Mouse (Mus musculus) midbrain, embryonic 14.5 days (tissue): Measurements from ENCODE around the gene Inka2. TPM values are rescaled to one million over a fixed set of nuclear protein-coding genes. Genes with fewer than 3 reads are reported as not detected.

Experiments used
- ATAC-seq: fragments of 200-750 bp; cut with Nextera tagmentation; 2 replicates; pipeline ENCODE4 v1.8.0; 2017; ENCODE audit warnings: moderate number of reproducible peaks, moderate library complexity; ENCODE audit not compliant: low FRiP score, low TSS enrichment
- DNase-seq: peaks from one replicate; pipeline ENCODE4 v3.0.0-alpha.2; 2015
- H3K27ac ChIP-seq: fragments of 300-500 bp; sonication (generic); replicated peaks from 2 replicates; pipeline ENCODE4 v1.5.1; 2014; ENCODE audit warnings: mild to moderate bottlenecking, low read depth, low read length, moderate library complexity
- H3K27me3 ChIP-seq: fragments of 300-500 bp; sonication (generic); 2 replicates; pipeline ENCODE4 v1.6.1; 2014; ENCODE audit warnings: low read length, control low read depth, mixed read lengths; ENCODE audit not compliant: control insufficient read depth, insufficient read depth
- H3K36me3 ChIP-seq: fragments of 300-500 bp; sonication (generic); 2 replicates; pipeline ENCODE4 v1.6.1; 2014; ENCODE audit warnings: low read length, control low read depth; ENCODE audit not compliant: control insufficient read depth, insufficient read depth
- H3K4me1 ChIP-seq: fragments of 300-500 bp; sonication (generic); 2 replicates; pipeline ENCODE4 v1.6.1; 2014; ENCODE audit warnings: mild to moderate bottlenecking, antibody characterized with exemption, low read length, control low read depth; ENCODE audit not compliant: control insufficient read depth, insufficient read depth
- H3K4me2 ChIP-seq: fragments of 300-500 bp; sonication (generic); 2 replicates; pipeline ENCODE4 v1.6.1; 2014; ENCODE audit warnings: mild to moderate bottlenecking, low read length, moderate library complexity
- H3K4me3 ChIP-seq: fragments of 300-500 bp; sonication (generic); replicated peaks from 2 replicates; pipeline ENCODE4 v1.5.1; 2014; ENCODE audit warnings: low read depth, low read length
- H3K9ac ChIP-seq: fragments of 300-500 bp; sonication (generic); replicated peaks from 2 replicates; pipeline ENCODE4 v1.6.1; 2014; ENCODE audit warnings: mild to moderate bottlenecking, low read length, moderate library complexity
- H3K9me3 ChIP-seq: fragments of 300-500 bp; sonication (generic); 2 replicates; pipeline ENCODE4 v1.6.1; 2016; ENCODE audit warnings: low read length, control low read depth, mixed read lengths; ENCODE audit not compliant: control insufficient read depth
- WGBS: fragments of 180-500 bp; shearing (Covaris S2); extraction: QIAGEN DNeasy Blood & Tissue Kit; methylation state at CpG from one replicate; pipeline ENCODE4 v1.1.7; 2014; 5-methylcytosine and 5-hydroxymethylcytosine counted together
- polyA plus RNA-seq: library from polyadenylated mRNA; unstranded; fragments of >200 nt; fragmentation: Nextera tagmentation; extraction: Ambion mirVana; gene quantifications from 2 replicates; pipeline ENCODE4 v1.2.1, GENCODE M21; 2014

The Inka2 gene
- polyA plus RNA-seq, 1 experiment from 2014 or later: 1.5 TPM

DNA sequence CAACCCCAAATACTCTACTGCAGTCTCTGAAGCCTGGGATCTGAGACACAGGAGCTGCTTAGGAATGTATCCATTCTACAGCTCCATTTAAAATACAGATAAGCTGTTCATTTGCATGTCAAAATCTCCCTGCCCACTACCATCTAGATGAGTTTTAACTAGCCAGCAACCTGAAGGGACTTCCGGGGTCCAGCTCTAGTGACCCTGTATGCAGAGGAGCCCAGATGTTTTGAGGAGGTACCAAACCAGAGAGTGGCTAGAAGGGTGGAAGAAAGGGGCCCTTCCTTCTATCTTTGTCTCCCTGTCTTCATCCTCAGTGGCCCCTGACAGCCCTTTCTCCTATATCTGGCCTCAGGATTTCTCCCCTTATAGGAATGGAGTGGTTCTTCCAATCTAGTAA is 33.6 kb upstream of the Inka2 start:
- Histone ChIP-seq H3K4me1 (no peaks in the 10 kb centered on the region), H3K9ac (no peak overlapping the region), H3K36me3 (0 out of 2 replicates have a peak, but pooled peaks cover 2% of the 10 kb centered on the region), H3K27ac (no peak overlapping the region), H3K4me3 (no peak overlapping the region), H3K27me3 (no peaks in the 10 kb centered on the region), H3K9me3 (no peaks in the 10 kb centered on the region), H3K4me2 (no peak overlapping the region)
- no peak for DNase-seq
- no peak for ATAC-seq
- 78% methylated on average over 1 of the region's 1 CpGs for WGBS

DNA sequence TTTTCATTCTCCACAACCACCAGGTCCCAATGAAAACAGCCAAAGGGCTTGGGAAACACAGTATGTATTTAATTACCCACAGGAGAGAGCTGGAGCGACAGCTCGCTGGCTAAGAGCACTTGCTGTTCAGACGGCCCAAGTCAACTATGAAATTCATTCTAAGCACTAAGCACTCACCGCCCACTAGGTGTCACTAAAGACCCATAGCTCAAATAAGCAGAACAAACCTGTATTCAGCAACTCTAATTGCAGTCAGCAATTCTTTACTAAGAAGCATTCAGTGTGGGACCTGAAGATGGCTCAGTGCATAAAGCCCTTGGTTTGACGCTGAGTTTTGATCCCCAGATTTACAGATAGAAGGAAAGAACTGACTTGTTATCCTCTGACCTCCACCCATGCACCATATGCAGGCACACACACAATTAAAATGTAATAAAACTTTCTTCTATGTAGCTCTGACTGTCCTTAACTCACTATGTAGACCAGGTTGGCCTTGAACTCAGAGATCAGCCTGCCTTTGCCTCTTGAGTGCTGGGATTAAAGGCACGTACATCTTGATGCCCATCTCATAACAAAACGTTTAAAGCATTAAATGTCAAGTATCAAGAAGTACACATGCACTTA is 29.7 kb upstream of the Inka2 start:
- H3K27me3 ChIP-seq: no peaks in the 10 kb centered on the region
- DNase-seq (peak; percentile 94), ATAC-seq (peak; percentile 57)
- H3K36me3 ChIP-seq: peaks cover 32% of the 10 kb centered on the region
- no peaks in the 10 kb centered on the region for H3K9me3 ChIP-seq
- H3K9ac ChIP-seq: no peak overlapping the region
- no peak overlapping the region for H3K27ac ChIP-seq
- H3K4me3 ChIP-seq: no peak overlapping the region
- H3K4me2 ChIP-seq: no peak overlapping the region
- WGBS: 23% methylated on average over 7 of the region's 7 CpGs
- no peaks in the 10 kb centered on the region for H3K4me1 ChIP-seq

DNA sequence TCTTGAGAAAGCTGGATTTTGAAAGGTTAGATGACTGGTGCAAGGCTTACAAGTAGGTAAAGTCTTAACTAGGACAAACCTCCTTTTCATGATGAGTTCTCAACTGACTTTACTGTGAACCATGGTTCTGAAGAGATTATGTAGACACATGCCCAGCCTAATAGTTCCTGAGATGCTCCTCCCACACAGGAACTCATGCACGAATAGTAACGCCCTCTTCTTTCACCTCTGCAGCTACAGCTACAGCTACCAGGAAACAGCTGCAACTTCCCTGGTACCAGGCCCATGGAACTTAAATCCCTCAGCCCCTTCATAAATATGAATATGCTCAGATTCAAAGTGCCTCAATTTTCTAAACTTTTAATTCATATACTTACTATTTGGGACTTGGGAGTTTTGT is 28.5 kb upstream of the Inka2 start:
- Histone ChIP-seq H3K36me3 (peaks cover 42% of the 10 kb centered on the region), H3K4me3 (no peak overlapping the region), H3K4me2 (no peak overlapping the region), H3K9ac (no peak overlapping the region), H3K9me3 (no peaks in the 10 kb centered on the region), H3K27ac (no peak overlapping the region), H3K27me3 (no peaks in the 10 kb centered on the region), H3K4me1 (no peaks in the 10 kb centered on the region)
- DNase-seq (no peak), ATAC-seq (no peak)
- 32% methylated on average over 2 of the region's 2 CpGs for whole genome bisulfite sequencing

DNA sequence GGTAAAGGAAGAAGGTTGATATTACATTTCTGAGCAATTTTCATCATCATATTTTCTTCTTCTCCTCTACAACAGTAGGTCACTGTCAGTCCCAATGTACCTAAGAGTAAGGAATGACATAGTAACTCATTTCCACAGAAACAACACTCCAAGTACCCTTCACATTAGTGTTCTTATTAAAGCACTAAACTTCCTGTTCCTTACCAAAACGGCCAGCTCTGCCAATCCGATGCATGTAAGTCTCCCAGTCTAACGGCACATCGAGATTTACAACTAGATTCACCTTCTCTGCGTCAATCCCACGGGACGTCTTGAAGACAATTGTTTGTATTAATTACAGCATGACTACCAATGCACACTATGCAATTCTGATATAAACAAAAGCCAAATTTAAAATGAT is 24.1 kb upstream of the Inka2 start:
- peaks cover 69% of the 10 kb centered on the region for H3K36me3 ChIP-seq
- DNase-seq: no peak
- no peak overlapping the region for H3K27ac ChIP-seq
- no peak for ATAC-seq
- no peaks in the 10 kb centered on the region for H3K4me1 ChIP-seq
- H3K4me2 ChIP-seq: no peak overlapping the region
- no peaks in the 10 kb centered on the region for H3K27me3 ChIP-seq
- H3K9me3 ChIP-seq: no peaks in the 10 kb centered on the region
- no peak overlapping the region for H3K4me3 ChIP-seq
- no peak overlapping the region for H3K9ac ChIP-seq
- 93% methylated on average over 7 of the region's 7 CpGs for WGBS

DNA sequence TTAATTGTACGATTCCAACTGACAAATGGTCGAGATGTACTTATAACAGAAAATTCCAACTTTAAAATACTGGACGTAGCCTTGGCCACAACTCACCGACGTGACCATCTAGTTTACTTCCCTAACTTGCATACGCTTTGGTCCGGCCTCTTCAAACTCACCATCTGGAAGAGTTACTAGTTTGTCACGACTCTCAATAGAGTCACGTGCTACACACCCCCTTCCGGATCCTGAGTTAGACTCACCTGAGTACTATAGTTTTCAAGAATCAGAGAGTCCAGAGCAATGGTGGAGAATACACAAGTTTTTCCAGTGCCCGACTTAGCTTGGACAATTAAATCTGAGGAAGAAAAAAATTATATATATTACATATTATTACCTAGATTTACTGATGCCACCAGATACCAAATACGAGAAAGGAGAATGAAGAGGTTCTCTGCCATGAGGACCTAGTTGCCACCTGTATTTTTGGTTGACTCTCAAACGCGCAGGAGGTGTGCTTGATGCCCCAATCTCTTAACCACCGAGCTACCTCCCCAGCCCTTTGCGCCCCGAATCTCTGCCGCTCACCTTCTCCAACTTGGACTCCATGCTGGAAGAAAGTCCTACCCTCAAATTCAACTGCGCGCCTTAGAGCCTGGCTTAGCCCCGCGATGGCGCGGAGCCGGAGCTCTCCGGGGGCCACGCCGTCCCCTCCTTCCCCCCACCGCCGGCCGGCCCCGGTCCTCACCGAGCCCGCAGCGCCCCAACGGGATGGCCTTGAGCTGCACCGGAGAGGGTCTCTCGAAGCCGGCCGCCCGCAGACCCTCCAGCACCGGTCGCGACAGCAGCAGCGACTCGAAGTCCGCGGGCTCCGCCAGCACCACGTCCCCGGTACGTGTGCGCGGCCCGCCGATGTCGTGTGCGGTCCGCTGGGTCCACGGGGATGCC is 17.7 kb upstream of the Inka2 start:
- DNase-seq: peak; percentile 8
- peak overlapping the region; percentile 76 for H3K4me2 ChIP-seq
- H3K36me3 ChIP-seq: peaks cover 21% of the 10 kb centered on the region
- peaks cover 5% of the 10 kb centered on the region; the same call in 1 of the 2 replicates for H3K4me1 ChIP-seq
- no peak; the same call in 1 of the 2 replicates for ATAC-seq
- H3K27ac ChIP-seq: peak overlapping the region; percentile 78
- 10% methylated on average over 60 of the region's 60 CpGs for whole genome bisulfite sequencing
- H3K4me3 ChIP-seq: peak overlapping the region; percentile 86
- no peaks in the 10 kb centered on the region for H3K27me3 ChIP-seq
- H3K9me3 ChIP-seq: no peaks in the 10 kb centered on the region
- H3K9ac ChIP-seq: peak overlapping the region; percentile 92

DNA sequence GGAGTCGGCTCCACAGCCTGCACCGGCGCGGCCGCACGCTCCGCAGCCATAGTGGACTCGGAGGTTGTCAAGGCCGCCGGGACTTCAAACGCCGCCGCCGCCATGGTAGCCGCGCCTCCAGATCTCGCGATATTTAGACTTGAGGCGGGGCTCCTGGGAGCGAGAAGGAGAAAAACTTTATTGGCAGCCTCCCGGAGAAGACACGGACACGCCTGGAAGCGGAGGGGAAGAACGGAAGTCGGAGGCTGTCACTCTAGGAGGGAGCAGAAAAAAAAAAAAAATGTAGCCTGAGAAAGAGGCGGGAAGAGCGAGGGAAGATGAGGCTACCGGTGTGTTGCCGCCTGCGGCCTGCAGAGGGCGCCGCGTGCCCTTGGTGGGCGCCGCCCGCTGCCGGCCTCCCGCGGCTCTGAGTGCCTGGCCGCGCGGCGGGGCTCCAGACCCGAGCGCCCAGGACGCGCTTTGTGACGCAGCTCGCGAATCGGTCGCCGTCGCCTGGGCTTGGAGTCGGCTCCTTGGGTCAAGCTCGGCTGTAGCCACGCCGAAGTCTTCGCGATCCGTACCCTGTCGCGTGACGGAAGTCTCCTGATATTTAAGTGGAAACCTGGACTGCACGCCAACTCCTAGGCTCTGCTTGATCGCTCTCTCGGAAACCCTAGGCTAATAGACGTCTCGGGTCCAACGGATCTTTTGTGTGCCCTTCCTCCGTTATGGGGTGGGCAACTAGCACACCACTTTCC is 16.9 kb upstream of the Inka2 start, which contains the start of gene Ddx20:
TSS of gene Ddx20 (minus strand) at position 251 of the 737 bp plus-strand sequence.
- DNase-seq: peak; percentile 98
- H3K27me3 ChIP-seq: no peaks in the 10 kb centered on the region
- H3K9me3 ChIP-seq: no peaks in the 10 kb centered on the region
- WGBS: under 1% methylated on average over 72 of the region's 72 CpGs
- H3K4me2 ChIP-seq: peak within 1 kb of the TSS; percentile 76
- peak within 1 kb of the TSS; percentile 92 for H3K9ac ChIP-seq
- ATAC-seq: peak; percentile 95
- H3K36me3 ChIP-seq: peaks cover 17% of the 10 kb centered on the region
- peaks cover 5% of the 10 kb centered on the region; the same call in 1 of the 2 replicates for H3K4me1 ChIP-seq
- peak within 1 kb of the TSS; percentile 86 for H3K4me3 ChIP-seq
- peak within 1 kb of the TSS; percentile 78 for H3K27ac ChIP-seq

DNA sequence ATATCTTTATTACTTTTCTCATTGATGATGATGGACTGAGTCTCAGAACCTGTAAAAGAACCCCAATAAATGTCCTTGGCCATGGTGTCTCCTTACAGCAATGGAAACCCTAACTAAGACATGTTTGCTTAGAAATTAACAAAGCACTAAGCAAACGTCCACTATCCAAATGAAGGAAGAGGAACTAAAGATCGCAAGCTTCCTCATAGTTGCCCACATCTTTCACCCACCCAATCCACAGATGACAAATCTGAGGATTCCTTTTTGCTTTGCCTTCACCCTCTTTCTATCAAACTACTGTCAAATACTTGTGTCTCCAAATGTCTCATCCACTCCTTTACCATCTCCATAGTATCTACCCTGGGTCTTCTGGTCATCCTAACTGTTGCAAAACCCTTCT is 15.9 kb upstream of the Inka2 start:
- peaks cover 8% of the 10 kb centered on the region for H3K36me3 ChIP-seq
- ATAC-seq: no peak
- H3K9me3 ChIP-seq: no peaks in the 10 kb centered on the region
- H3K4me3 ChIP-seq: no peak overlapping the region
- H3K27me3 ChIP-seq: no peaks in the 10 kb centered on the region
- 87% methylated on average over 2 of the region's 2 CpGs for WGBS
- H3K9ac ChIP-seq: no peak overlapping the region
- peaks cover 5% of the 10 kb centered on the region; the same call in 1 of the 2 replicates for H3K4me1 ChIP-seq
- no peak overlapping the region; the same call in 1 of the 2 replicates for H3K4me2 ChIP-seq
- DNase-seq: no peak
- H3K27ac ChIP-seq: no peak overlapping the region

DNA sequence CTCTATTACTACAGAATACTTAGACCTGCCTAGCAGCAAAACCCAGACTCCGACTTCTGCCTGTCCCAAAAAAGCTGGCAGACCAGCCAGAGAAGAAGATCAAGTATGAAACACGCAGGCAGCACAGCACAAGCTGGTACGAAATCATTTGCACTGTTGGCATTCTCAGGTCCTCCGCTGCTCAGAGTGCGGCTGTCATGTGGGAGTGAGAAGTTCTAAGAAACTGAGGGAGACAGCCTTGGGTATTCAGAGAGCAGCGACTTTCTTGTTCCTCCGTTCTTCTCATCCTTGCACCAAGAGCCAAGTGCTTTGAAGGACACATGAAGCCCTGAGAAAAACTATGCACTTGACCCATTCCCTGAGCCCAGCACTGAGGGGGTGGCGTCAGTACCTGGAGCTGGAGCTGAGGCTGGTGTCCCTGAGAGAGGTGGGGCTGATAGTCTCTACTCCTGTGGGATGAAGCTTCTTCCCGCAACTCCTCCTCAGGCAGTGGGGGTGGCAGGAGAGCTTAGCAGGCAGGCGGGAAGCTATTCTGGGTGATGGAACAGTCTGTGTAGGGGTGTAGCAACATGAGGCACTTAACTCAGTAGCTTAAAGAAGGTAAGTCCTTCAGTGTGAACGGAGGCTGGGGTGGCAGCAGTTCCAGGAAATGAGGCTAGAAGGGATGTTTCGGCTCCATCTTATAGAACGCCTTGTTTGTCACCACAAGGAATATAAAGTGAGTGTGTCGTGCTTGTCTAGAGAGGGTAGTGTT is 10.9 kb upstream of the Inka2 start:
- Histone ChIP-seq H3K27ac (no peak overlapping the region), H3K9ac (no peak overlapping the region), H3K9me3 (no peaks in the 10 kb centered on the region), H3K4me2 (no peak overlapping the region), H3K27me3 (no peaks in the 10 kb centered on the region), H3K4me3 (no peak overlapping the region), H3K36me3 (no peaks in the 10 kb centered on the region), H3K4me1 (peaks cover 25% of the 10 kb centered on the region)
- ATAC-seq (no peak), DNase-seq (no peak)
- 82% methylated on average over 14 of the region's 14 CpGs for WGBS
